Mouse (Mus musculus) CD8-positive naive resting alpha-beta T cell, adult 2 months (primary cell): ENCODE measurements around the gene Aplp2.

Source experiments
- DNase-seq, 2 experiments: peaks; one replicate each; pipeline ENCODE4 v3.0.0; 2022; ENCODE audit warnings: low read depth in 2 of 2, low spot score in 2 of 2

The Aplp2 gene

DNA sequence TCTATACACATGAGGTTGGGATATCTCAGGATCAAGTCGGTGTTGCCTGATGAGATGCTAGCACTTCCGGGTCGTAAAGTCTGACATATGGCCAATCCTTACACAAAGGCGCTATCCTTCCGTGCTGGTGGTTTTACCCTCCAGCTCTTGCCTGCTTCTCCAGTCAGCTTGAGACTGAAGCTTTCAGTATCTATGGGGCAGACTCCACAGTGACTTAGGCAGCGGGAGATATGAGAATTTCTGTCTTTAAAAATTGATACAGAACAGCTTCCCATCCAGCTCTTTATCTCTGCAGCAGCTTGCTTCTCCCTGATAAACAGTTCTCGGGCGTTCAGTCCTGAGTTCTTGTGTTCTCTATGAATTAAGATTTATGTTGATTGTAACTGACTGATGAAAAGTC, 14.9 kb upstream of the Aplp2 start:
- no peak for DNase-seq

DNA sequence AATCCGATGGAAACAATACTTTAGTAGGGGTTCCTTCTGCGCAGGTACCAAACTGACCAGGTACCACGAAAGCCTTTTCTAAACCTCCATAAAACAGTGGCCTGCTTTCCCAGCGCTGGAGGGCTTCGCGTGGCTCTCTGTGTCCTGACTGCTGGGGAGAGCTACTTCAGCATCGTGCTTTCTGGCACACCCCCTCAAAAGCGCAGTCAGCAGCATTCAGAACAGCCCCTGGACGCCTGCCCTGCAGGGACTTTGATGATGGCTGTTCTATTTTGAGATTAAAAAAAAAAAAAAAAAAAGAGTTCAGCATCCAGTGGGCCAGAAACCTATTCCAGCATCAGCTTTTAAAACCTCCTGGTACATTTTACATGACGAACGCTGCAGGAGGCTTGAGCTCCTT, 14.2 kb upstream of the Aplp2 start:
- no peak for DNase-seq

DNA sequence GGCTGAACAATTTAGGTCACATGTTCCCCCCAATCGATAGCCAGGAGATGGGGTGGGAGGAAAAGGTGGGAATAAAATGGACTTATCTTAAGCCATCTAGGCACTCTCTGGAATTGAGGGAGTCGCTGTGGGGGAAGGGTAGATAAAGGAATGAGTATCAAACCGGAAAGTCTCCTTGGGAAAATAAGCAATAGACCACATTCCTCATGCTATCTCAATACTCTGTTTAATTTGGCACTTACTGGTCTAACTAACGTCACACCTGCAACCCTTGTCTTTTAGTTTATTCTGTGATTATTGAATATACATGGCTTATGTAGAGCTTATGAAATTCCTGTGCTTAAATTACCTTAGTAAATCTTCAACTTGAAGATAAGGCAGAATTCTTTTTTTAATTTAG, 11.9 kb upstream of the Aplp2 start:
- no peak for DNase-seq

DNA sequence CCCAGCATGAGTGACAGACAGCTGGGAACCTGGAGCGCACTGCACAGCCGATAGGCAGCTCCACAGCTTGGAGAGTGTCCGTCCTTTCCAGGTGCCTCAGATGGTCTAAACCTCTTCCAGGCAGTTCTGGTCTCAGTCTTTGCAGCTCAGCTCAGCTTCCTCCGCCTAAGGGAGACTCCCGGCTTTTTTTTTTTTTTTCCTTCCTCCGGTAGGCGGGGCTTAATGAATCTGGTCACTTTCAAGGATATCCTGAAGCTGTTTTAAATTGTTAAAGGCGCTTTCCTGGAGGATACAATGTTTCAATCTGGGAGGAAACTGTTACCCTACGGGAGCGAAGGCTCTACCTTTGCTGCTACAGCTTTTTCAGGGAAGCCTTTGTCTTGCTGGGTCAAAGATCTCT, 9.6 kb upstream of the Aplp2 start:
- no peak for DNase-seq

DNA sequence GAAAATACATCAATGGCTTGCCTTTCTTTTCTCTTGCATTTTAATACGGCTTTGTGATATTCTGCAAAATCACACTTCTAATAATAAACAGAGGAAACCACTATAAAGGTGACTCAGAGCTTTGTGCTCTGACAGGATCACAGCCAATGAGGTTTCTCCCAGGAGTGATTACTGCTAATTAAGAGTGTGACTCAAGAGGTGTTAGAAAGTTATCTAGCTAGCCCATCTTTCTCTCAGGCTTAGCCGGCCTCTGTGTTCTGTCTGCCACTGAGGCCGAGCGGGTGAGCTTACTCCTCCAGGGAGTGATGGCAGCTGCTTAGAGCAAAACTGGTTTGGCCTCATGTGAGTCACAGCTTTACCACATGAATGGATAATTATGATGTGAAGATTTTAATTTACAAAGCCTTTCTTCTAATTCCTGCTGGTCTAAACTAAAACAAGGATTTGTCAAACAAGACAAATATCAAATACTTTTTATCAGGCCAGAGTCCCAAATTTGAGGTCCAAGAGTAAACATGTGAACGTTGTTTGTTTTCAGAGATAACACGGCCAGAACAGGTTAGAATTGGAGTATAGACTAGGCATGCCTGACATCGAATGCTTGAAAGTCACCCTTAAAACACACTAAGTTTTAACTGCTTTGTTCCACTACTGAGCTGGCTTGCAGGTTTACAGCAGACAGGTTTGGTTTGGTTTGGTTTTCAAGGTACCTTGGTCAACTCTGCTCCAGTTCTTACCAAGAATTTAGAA, 6.2 kb upstream of the Aplp2 start:
- no peak for DNase-seq

DNA sequence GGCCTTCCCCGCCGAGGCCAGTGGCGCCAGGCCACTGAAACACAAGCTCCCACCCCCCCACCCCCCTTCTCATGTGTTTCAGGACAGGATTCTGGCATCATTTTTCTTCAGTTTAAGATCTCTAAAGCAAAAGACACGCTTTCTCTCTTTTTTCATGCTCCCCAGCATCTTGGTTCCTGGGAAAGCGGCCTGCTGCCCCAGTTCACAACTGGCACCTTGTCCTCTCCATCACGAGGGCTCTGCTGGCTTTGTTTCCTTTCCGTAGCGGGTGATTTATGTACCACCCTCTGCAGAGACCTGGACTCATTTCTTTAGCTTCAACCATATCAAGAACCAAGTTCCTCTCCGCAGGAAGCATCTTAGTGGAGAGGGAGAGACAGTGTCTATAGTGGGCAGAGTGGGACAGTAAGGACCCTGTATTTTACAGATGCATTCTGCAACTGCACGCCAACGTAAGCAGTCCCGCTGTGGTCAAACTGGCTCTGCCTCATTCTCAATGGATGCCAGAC, 939 bp upstream of the Aplp2 start:
- peak in 1 of 2 experiments; percentile 1 for DNase-seq

- DNase-seq, result peak; percentile 14 to 22
Observed at GRCm38 (mm10) chr9:31210749-31211689, 596 bp downstream of the Aplp2 start.

- DNase-seq, result no peak
Observed at GRCm38 (mm10) chr9:31210163-31210562, 1.5 kb downstream of the Aplp2 start.

- DNase-seq, result no peak
Observed at GRCm38 (mm10) chr9:31209502-31209901, 2.1 kb downstream of the Aplp2 start.

DNA sequence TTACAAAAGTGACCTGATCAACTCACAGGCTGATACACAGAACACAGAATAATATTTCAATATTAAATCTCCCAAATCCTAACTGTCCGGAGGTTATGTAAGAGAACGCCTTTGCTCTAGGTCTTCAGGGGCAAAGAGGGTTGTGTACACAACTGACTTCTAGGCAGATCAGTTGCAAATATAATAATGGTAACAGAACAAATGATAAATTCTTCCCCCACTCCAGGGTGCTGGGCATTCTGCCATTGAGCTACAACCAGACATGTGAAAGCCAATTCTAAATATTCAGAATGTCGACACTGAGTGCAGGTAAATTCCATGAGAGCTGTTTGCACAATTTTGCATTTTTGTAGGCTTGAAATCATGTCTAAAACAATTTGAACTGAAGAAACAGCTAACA, 3.9 kb downstream of the Aplp2 start:
- no peak for DNase-seq

DNA sequence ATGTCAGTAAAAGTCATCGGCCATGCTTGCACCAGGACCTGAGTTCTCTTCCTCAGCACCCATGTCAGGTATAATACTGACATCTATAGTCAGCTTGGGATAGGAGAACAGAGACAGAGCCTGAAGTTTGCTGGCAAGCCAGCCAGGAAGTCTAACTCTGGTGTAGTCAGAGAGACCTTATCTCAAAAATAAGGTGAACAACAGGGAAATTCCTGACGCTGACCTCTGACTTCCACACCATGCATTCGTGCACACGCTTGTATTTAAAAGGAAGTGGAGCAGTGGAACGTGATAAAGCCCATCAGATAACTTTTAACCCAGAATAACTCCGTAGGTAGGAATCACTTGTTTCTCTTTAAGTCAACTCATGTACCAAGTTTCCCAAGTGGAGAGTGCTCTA, 6.9 kb downstream of the Aplp2 start:
- DNase-seq, result no peak

DNA sequence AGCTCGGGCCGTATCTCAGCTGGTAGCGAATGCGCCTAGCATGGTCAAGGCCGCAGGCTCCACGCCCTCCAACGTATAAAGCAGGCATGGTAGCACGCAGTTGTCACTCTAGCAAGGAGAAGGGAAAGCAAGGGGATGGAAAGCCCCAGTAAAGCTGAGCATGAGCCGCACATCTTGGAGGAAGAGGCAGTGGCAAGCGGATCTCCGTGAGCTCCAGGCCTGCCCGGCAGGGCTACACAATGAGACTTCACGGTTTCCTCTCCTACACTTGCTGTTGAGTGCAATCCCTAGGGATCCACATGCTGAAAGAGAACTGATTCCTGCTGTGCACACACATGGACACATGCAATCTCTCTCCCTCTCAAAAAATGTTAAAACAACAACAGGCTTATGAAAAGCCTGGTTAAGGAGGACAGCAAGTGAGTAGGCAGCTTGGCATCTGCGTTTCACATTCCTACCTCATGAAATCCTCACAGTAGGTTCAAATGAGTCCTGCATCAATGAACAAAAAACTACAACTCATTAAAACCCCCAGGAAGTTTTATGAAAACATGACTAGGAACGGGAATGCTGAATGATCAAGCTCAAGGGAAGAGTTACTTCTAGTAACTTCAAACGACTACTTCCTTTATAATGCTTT, 7.9 kb downstream of the Aplp2 start:
- DNase-seq, result no peak

DNA sequence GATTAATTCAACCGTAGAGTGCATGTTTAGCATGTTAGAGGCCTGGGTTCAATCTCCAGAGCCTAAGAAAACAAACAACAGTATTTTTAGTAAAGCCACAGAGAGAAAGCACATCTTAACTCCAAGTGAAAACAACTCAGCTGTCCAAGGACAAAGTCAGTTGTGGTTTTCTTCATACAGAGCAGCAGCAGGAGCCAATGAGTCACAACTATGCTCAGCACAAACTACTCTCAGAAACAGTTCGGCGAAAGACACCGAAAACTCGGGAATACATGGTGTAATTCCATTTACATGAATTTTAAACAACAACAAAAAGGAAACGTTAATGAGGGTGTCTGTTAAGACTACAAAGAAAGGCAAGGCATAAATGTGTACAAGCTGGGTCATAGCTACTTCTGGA, 8.5 kb downstream of the Aplp2 start:
- DNase-seq, result no peak

GRCm38 (mm10) chr9:31198614-31199013, 13.0 kb downstream of the Aplp2 start:
- DNase-seq, result no peak

GRCm38 (mm10) chr9:31197782-31198181, 13.8 kb downstream of the Aplp2 start:
- no peak for DNase-seq

GRCm38 (mm10) chr9:31196742-31197141, 14.9 kb downstream of the Aplp2 start:
- DNase-seq, result no peak

GRCm38 (mm10) chr9:31195573-31195972, 16.0 kb downstream of the Aplp2 start:
- no peak for DNase-seq

GRCm38 (mm10) chr9:31192378-31192777, 19.2 kb downstream of the Aplp2 start:
- no peak for DNase-seq

DNA sequence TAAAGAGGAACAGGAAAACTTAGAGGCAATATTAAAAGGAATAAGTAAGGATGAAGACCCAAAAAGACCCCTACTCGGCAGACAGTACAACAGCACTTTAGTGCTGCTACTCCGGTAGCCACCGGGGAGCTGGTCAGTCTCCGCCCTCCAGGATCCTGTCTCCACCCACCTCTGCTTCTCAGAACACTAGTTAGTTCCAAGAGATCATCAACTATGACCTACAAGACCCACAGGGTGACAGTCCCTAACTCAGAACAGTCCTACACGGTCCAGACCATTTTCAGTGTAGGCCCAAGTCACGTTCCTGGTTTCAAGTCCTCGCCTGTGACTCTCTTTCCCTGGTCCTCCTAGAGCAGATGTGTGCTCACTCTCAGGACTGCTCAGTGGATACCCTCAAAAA, 20.1 kb downstream of the Aplp2 start:
- no peak for DNase-seq

- no peak for DNase-seq
Observed at GRCm38 (mm10) chr9:31189194-31189593, 22.4 kb downstream of the Aplp2 start.

GRCm38 (mm10) chr9:31184439-31184838, 27.2 kb downstream of the Aplp2 start:
- no peak for DNase-seq

DNA sequence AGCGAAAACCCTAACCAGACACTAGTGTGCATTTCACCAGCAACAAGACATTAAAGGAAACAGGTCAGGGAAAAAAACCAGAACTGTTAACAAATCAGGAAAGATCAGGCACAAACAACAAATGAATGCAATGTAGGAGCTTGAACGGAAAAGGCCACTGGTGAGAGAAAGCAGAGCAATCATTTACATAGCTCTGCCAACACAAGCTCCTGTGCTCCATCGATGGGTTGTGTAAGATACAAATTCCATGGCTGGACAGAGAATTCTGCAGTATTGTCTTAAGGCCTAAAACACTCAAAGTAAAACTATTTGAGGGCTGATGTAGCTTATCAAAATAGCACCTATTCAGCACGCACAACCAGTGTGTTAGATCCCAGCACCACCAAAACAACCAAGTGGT, 28.6 kb downstream of the Aplp2 start:
- DNase-seq, result no peak
